8 mouse cellular contexts compared by ENCODE assay signal in genomic region chr8:46471926-46472485, GRCm38 (mm10). TPM values are rescaled to one million over a fixed set of nuclear protein-coding genes. Genes with fewer than 3 reads are reported as not detected.
DNase-seq lines count a peak whose midpoint lies in the region; ATAC-seq lines count a peak whose summit lies in the region.

No protein-coding gene starts in this region.

- peak overlapping the region; percentile 92 for H3K4me2 ChIP-seq in kidney, embryonic 16.5 days (replicated peaks; ENCODE audit: low read depth, low read length)
- H3K4me2 ChIP-seq in hindbrain, embryonic 14.5 days (replicated peaks) = peak overlapping the region; percentile 71
- H3K4me2 ChIP-seq in midbrain, embryonic 15.5 days = peak overlapping the region; percentile 73

- H3K4me1 ChIP-seq in kidney, embryonic 16.5 days (ENCODE audit: insufficient read depth, low read length) = peaks cover 5% of the 10 kb centered on the region
- H3K4me1 ChIP-seq in brown adipose tissue, adult 24 weeks (ENCODE audit: control insufficient read depth, insufficient read depth, insufficient read length, low read length) = no peaks in the 10 kb centered on the region
- peaks cover 5% of the 10 kb centered on the region; the same call in 1 of the 2 replicates for H3K4me1 ChIP-seq in hindbrain, embryonic 14.5 days (replicated peaks; ENCODE audit: control insufficient read depth, insufficient read depth, low read length)
- H3K4me1 ChIP-seq in midbrain, embryonic 15.5 days = peaks cover 10% of the 10 kb centered on the region

- no peaks in the 10 kb centered on the region for H3K36me3 ChIP-seq in kidney, embryonic 16.5 days (ENCODE audit: insufficient read depth, low read length)
- no peaks in the 10 kb centered on the region for H3K36me3 ChIP-seq in hindbrain, embryonic 14.5 days (replicated peaks; ENCODE audit: control insufficient read depth, insufficient read depth)
- no peaks in the 10 kb centered on the region for H3K36me3 ChIP-seq in midbrain, embryonic 15.5 days (replicated peaks)

- H3K27me3 ChIP-seq in kidney, embryonic 16.5 days (ENCODE audit: insufficient read depth, low read length) = no peaks in the 10 kb centered on the region
- H3K27me3 ChIP-seq in hindbrain, embryonic 14.5 days (ENCODE audit: control insufficient read depth, insufficient read depth, low read length) = no peaks in the 10 kb centered on the region
- no peaks in the 10 kb centered on the region for H3K27me3 ChIP-seq in midbrain, embryonic 15.5 days (replicated peaks)

- peak overlapping the region; percentile 83 for H3K4me3 ChIP-seq in kidney, embryonic 16.5 days (ENCODE audit: low read length)
- H3K4me3 ChIP-seq in brown adipose tissue, adult 24 weeks (ENCODE audit: insufficient read depth, low read depth, low read length) = peak overlapping the region; percentile 84
- H3K4me3 ChIP-seq in hindbrain, embryonic 14.5 days (replicated peaks; ENCODE audit: low read length) = peak overlapping the region; percentile 64
- peak overlapping the region; percentile 88 for H3K4me3 ChIP-seq in midbrain, embryonic 15.5 days

- peak overlapping the region; percentile 70 for H3K9ac ChIP-seq in kidney, embryonic 16.5 days (replicated peaks; ENCODE audit: low read length)
- H3K9ac ChIP-seq in hindbrain, embryonic 14.5 days = peak overlapping the region; percentile 79
- peak overlapping the region; percentile 73 for H3K9ac ChIP-seq in midbrain, embryonic 15.5 days

- H3K9me3 ChIP-seq in kidney, embryonic 16.5 days (ENCODE audit: low read length) = no peaks in the 10 kb centered on the region
- H3K9me3 ChIP-seq in hindbrain, embryonic 14.5 days (ENCODE audit: control insufficient read depth, low read length) = no peaks in the 10 kb centered on the region
- H3K9me3 ChIP-seq in midbrain, embryonic 15.5 days = no peaks in the 10 kb centered on the region

- 26% methylated on average over 9 of the region's 9 CpGs for WGBS in kidney, embryonic 16.5 days
- WGBS in hindbrain, embryonic 14.5 days = 38% methylated on average over 9 of the region's 9 CpGs
- WGBS in midbrain, embryonic 15.5 days = 34% methylated on average over 9 of the region's 9 CpGs

- DNase-seq in kidney, postnatal 4 days = no peak
- no peak for DNase-seq in hindbrain, embryonic 14.5 days (ENCODE audit: low spot score)
- DNase-seq in embryo, embryonic 10.5 days (ENCODE audit: low spot score) = no peak
- DNase-seq in thymus, adult 18-20 months = no peak
- no peak for DNase-seq in gastrocnemius, postnatal 4 days (ENCODE audit: low spot score in 2 of 2)

- ATAC-seq in kidney, embryonic 16.5 days (ENCODE audit: low FRiP score, low TSS enrichment) = no peak
- ATAC-seq in hindbrain, embryonic 14.5 days (ENCODE audit: low FRiP score) = no peak
- ATAC-seq in midbrain, embryonic 15.5 days (replicated peaks) = peak; percentile 16

- H3K27ac ChIP-seq in kidney, embryonic 16.5 days (ENCODE audit: low read length) = no peak overlapping the region
- peak overlapping the region; percentile 94 for H3K27ac ChIP-seq in brown adipose tissue, adult 24 weeks (replicated peaks; ENCODE audit: low read depth, low read length)
- peak overlapping the region; percentile 83 for H3K27ac ChIP-seq in hindbrain, embryonic 14.5 days
- peak overlapping the region; percentile 85; the same call in 1 of the 2 replicates for H3K27ac ChIP-seq in midbrain, embryonic 15.5 days

RNA-seq across cellular contexts. Expression of gene Acsl1, which starts 1.2 kb away (rescaled TPM):
- 20.6 and 21.3 TPM in 2 replicates for polyA plus RNA-seq in kidney, embryonic 16.5 days (2015; fragmentation: Nextera tagmentation; extraction: Ambion mirVana)
- 734 and 1,073 TPM in 2 replicates for polyA plus RNA-seq in brown adipose tissue, adult 24 weeks (2012; ENCODE audit: insufficient read depth, insufficient read length, missing spikeins)
- 21.9 and 22.1 TPM in 2 replicates for polyA plus RNA-seq in hindbrain, embryonic 14.5 days (2014; fragmentation: Nextera tagmentation; extraction: Ambion mirVana)
- 17.2 and 18.8 TPM in 2 replicates for polyA plus RNA-seq in midbrain, embryonic 15.5 days (2015; fragmentation: Nextera tagmentation; extraction: Ambion mirVana)
- 100 to 1,000 TPM; 222 to 253 TPM for total RNA-seq in gastrocnemius, postnatal 4 days (2021)

Comparison
In these comparisons a context has a peak if more than half of its experiments do, and no peak if none do; other contexts are left out.
1. RNA of gene Acsl1, which starts 1.2 kb away (polyA plus RNA-seq): 734 to 1,073 TPM in brown adipose tissue, adult 24 weeks; 21.9 to 22.1 TPM in hindbrain, embryonic 14.5 days, 20.6 to 21.3 TPM in kidney, embryonic 16.5 days and 17.2 to 18.8 TPM in midbrain, embryonic 15.5 days; every median in the first group is over 10 times any median in the second.
2. Peak in every context shown above with its lines, with median percentiles within 50 percentile points of each other: H3K4me2 ChIP-seq, H3K4me3 ChIP-seq and H3K9ac ChIP-seq.